Mouse (Mus musculus): Measurements from ENCODE around the gene Pola2.

DNA sequence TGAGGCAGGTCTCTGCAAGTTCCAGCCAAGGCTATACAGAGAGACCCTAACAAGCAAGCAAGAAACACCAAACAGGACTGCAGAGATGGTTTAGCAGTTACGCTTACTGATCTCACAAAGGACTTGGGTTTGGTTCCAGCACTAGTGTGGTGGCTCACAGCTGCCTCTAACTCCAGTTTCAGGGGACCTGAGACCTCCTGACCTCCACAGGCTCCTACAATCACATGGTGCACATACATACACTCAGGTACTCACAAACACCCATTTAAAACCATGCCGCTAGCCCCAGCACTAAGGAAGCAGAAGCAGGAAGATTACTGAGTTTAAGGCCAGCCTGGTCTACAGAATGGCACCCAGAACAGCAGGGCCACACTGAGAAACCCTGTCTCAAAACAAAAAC is 802 bp upstream of the Pola2 start:
- TF ChIP-seq CTCF (IDR thresholded peaks at IDR 0.05; ENCODE audit: borderline replicate concordance, extremely low read depth, insufficient read depth, insufficient read length) (no peak), POLR2A (IDR thresholded peaks at IDR 0.05; ENCODE audit: borderline replicate concordance, extremely low read depth, insufficient read depth, insufficient read length, poor library complexity, severe bottlenecking) (no peak)

All from brain, embryonic 14.5 days (tissue).